In genomic region chr17:37028683-37029120, GRCm38 (mm10) we compare ENCODE assay signal across 8 mouse cellular contexts. TPM values are rescaled to one million over a fixed set of nuclear protein-coding genes. Genes with fewer than 3 reads are reported as not detected.
DNase-seq lines count a peak whose midpoint lies in the region; ATAC-seq and TF ChIP-seq lines count a peak whose summit lies in the region.

No protein-coding gene starts in this region.

- peak; percentile 70 for DNase-seq in T-cell, adult 2 months (ENCODE audit: low spot score)
- DNase-seq in cerebellum, postnatal 25 days = peak; percentile 96
- DNase-seq in gastrocnemius, adult 2 months = peak; percentile 86
- DNase-seq in hindbrain, postnatal 0 days (ENCODE audit: low spot score) = peak; percentile 99
- DNase-seq in left cerebral cortex, adult 2 months (ENCODE audit: extremely low spot score in 1 of 2, low spot score in 2 of 2) = peak; percentile 94
- DNase-seq in right cerebral cortex, postnatal 10 days (ENCODE audit: low spot score in 2 of 2) = peak; percentile 96 to 97
- peak; percentile 85 for DNase-seq in urinary bladder, postnatal 36 days (ENCODE audit: low spot score in 2 of 2)

- H3K4me1 ChIP-seq in hindbrain, postnatal 0 days (ENCODE audit: insufficient read depth, low read length) = 0 out of 2 replicates have a peak, but pooled peaks cover 3% of the 10 kb centered on the region

- no peaks in the 10 kb centered on the region for H3K36me3 ChIP-seq in hindbrain, postnatal 0 days (ENCODE audit: insufficient read depth, low read length)

- intact Hi-C loops in gastrocnemius, adult 2 months (cut with DNase I) = no loop called here
- intact Hi-C loops in left cerebral cortex, adult 2 months (cut with DNase I) = loop anchor here (2.0 kb wide), 1 partner anchor 16 kb away; the partner anchor contains the start of gene Gabbr1

- H3K9me3 ChIP-seq in hindbrain, postnatal 0 days (ENCODE audit: low read length) = no peaks in the 10 kb centered on the region

- 0% methylated on average over 14 of the region's 14 CpGs for whole genome bisulfite sequencing in hindbrain, postnatal 0 days

- peak overlapping the region; percentile 51 for H3K4me2 ChIP-seq in hindbrain, postnatal 0 days (ENCODE audit: low read depth, low read length)

- H3K27me3 ChIP-seq in hindbrain, postnatal 0 days (ENCODE audit: insufficient read depth, low read length) = no peaks in the 10 kb centered on the region

- peak overlapping the region; percentile 50 for H3K9ac ChIP-seq in hindbrain, postnatal 0 days (replicated peaks; ENCODE audit: low read length)

- TF ChIP-seq CTCF in gastrocnemius, adult 2 months (IDR thresholded peaks at IDR 0.05) = no peak
- no peak for TF ChIP-seq CTCF in hindbrain, postnatal 0 days (IDR thresholded peaks at IDR 0.05; ENCODE audit: low read depth)
- TF ChIP-seq CTCF in left cerebral cortex, adult 2 months (IDR thresholded peaks at IDR 0.05) = no peak

- ATAC-seq in hindbrain, postnatal 0 days = peak; percentile 99
- ATAC-seq in megakaryocyte, adult 5-6 weeks (ENCODE audit: poor library complexity, severe bottlenecking) = peak; percentile 83

- peak overlapping the region; percentile 52; the same call in 1 of the 2 replicates for H3K27ac ChIP-seq in gastrocnemius, adult 2 months
- peak overlapping the region; percentile 95 for H3K27ac ChIP-seq in hindbrain, postnatal 0 days
- peak overlapping the region; percentile 98 for H3K27ac ChIP-seq in left cerebral cortex, adult 2 months

- H3K4me3 ChIP-seq in gastrocnemius, adult 2 months = peak overlapping the region; percentile 80
- peak overlapping the region; percentile 41 for H3K4me3 ChIP-seq in hindbrain, postnatal 0 days (ENCODE audit: low read length)
- peak overlapping the region; percentile 64 for H3K4me3 ChIP-seq in left cerebral cortex, adult 2 months

RNA-seq across cellular contexts. Expression of gene Mog, which starts 5.5 kb away (rescaled TPM):
- not detected for total RNA-seq in gastrocnemius, adult 2 months (2021)
- 0.52 TPM in 1 of 2 replicates, not detected in the other for total RNA-seq in hindbrain, postnatal 0 days (2014; rRNA removed)
- polyA plus RNA-seq in hindbrain, postnatal 0 days (2015; fragmentation: Nextera tagmentation; extraction: Ambion mirVana) = 1.5 and 1.7 TPM in 2 replicates
- total RNA-seq in left cerebral cortex, adult 2 months (2021) = 10 to 100 TPM; 29.1 to 29.2 TPM
- total RNA-seq in megakaryocyte, adult 5-6 weeks (2015) = not detected in 2 replicates
- total RNA-seq in megakaryocyte, adult 5-6 weeks (2017) = not detected in 2 replicates

RNA-seq across cellular contexts. Expression of gene Gabbr1, which starts 17.1 kb away (rescaled TPM):
- total RNA-seq in gastrocnemius, adult 2 months (2021) = 1 to 10 TPM; 8.5 to 9.1 TPM
- total RNA-seq in hindbrain, postnatal 0 days (2014; rRNA removed) = 519 and 527 TPM in 2 replicates
- 93.4 and 98.3 TPM in 2 replicates for polyA plus RNA-seq in hindbrain, postnatal 0 days (2015; fragmentation: Nextera tagmentation; extraction: Ambion mirVana)
- total RNA-seq in left cerebral cortex, adult 2 months (2021) = 100 to 1,000 TPM; 687 to 720 TPM
- 12.4 and 14.2 TPM in 2 replicates for total RNA-seq in megakaryocyte, adult 5-6 weeks (2015)
- total RNA-seq in megakaryocyte, adult 5-6 weeks (2017) = 5.7 and 10.5 TPM in 2 replicates

RNA-seq across cellular contexts. Expression of gene Zfp57, which starts 27.7 kb away (rescaled TPM):
- 1 to 10 TPM in 1 of 2 experiments, under 1 TPM in 1; 0.23 to 1.3 TPM for total RNA-seq in gastrocnemius, adult 2 months (2021)
- 118 and 137 TPM in 2 replicates for total RNA-seq in hindbrain, postnatal 0 days (2014; rRNA removed)
- polyA plus RNA-seq in hindbrain, postnatal 0 days (2015; fragmentation: Nextera tagmentation; extraction: Ambion mirVana) = 118 and 129 TPM in 2 replicates
- total RNA-seq in left cerebral cortex, adult 2 months (2021) = 10 to 100 TPM; 16.7 to 17.8 TPM
- not detected in 2 replicates for total RNA-seq in megakaryocyte, adult 5-6 weeks (2015)
- not detected in 2 replicates for total RNA-seq in megakaryocyte, adult 5-6 weeks (2017)

RNA-seq across cellular contexts. Expression of gene H2-M5, which starts 39.4 kb away (rescaled TPM):
- total RNA-seq in gastrocnemius, adult 2 months (2021) = under 1 TPM in 1 of 2 experiments, not detected in 1; 0.10 TPM
- 0.97 and 2.5 TPM in 2 replicates for total RNA-seq in hindbrain, postnatal 0 days (2014; rRNA removed)
- polyA plus RNA-seq in hindbrain, postnatal 0 days (2015; fragmentation: Nextera tagmentation; extraction: Ambion mirVana) = 1.1 and 1.9 TPM in 2 replicates
- under 1 TPM; 0.61 to 0.75 TPM for total RNA-seq in left cerebral cortex, adult 2 months (2021)
- total RNA-seq in megakaryocyte, adult 5-6 weeks (2015) = 0.23 TPM in 1 of 2 replicates, not detected in the other
- total RNA-seq in megakaryocyte, adult 5-6 weeks (2017) = not detected in 2 replicates

RNA-seq across cellular contexts. Expression of gene 2410137M14Rik, which starts 47.7 kb away (rescaled TPM):
- under 1 TPM in 1 of 2 experiments, not detected in 1; 0.45 TPM for total RNA-seq in gastrocnemius, adult 2 months (2021)
- not detected in 2 replicates for total RNA-seq in hindbrain, postnatal 0 days (2014; rRNA removed)
- 0.23 and 0.26 TPM in 2 replicates for polyA plus RNA-seq in hindbrain, postnatal 0 days (2015; fragmentation: Nextera tagmentation; extraction: Ambion mirVana)
- not detected for total RNA-seq in left cerebral cortex, adult 2 months (2021)
- total RNA-seq in megakaryocyte, adult 5-6 weeks (2015) = not detected in 2 replicates
- not detected in 2 replicates for total RNA-seq in megakaryocyte, adult 5-6 weeks (2017)

Comparison
In these comparisons a context has a peak if more than half of its experiments do, and no peak if none do; other contexts are left out.
1. Peak in every context shown above with its lines: DNase-seq, ATAC-seq, H3K4me3 ChIP-seq and H3K27ac ChIP-seq.
2. RNA of gene Mog, which starts 5.5 kb away (total RNA-seq): 29.1 to 29.2 TPM in left cerebral cortex, adult 2 months; 0.52 TPM in hindbrain, postnatal 0 days, not detected in gastrocnemius, adult 2 months and not detected in megakaryocyte, adult 5-6 weeks; every median in the first group is over 10 times any median in the second.
3. RNA of gene Gabbr1, which starts 17.1 kb away (total RNA-seq): 687 to 720 TPM in left cerebral cortex, adult 2 months and 519 to 527 TPM in hindbrain, postnatal 0 days; 5.7 to 14.2 TPM in megakaryocyte, adult 5-6 weeks and 8.5 to 9.1 TPM in gastrocnemius, adult 2 months; every median in the first group is over 10 times any median in the second.
4. RNA of gene Zfp57, which starts 27.7 kb away (total RNA-seq): 118 to 137 TPM in hindbrain, postnatal 0 days and 16.7 to 17.8 TPM in left cerebral cortex, adult 2 months; 0.23 to 1.3 TPM in gastrocnemius, adult 2 months and not detected in megakaryocyte, adult 5-6 weeks; every median in the first group is over 4 times any median in the second.